ENCODE assay signal across 34 mouse cellular contexts in the genomic region with DNA sequence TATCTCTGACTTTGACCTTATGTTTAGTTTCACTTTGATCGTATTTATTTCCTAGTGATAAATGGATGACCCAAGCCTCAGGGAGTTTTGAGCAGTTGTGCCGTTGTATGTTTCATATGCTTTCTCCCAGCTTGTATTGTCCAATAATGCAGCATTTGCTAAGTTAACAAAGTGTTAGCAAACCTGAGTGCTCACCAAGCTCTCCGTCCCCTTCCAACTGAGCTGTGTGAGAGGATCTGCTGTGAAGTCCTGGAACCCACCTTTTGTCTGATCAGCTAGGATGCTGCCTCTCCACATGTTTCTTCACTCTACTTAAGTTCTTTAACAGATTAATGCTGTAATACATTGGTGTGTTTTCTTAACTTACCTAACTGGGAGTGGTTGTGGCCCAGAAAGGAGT.
"Had no signal": no experiment of that assay in that cellular context is flagged by ENCODE, and none has a peak within 500 bp of the region (broad histone marks: within the 10 kb centered on the region; RNA-seq: fewer than 3 reads in every experiment).

No protein-coding gene starts in this region.

- H3K27ac ChIP-seq: heart, embryonic 10.5 days; heart, embryonic 13.5 days; heart, embryonic 15.5 days; hindbrain, embryonic 10.5 days; hindbrain, embryonic 12.5 days; hindbrain, embryonic 13.5 days; hindbrain, embryonic 14.5 days; hindbrain, embryonic 15.5 days; hindbrain, postnatal 0 days; intestine, embryonic 15.5 days; kidney, embryonic 15.5 days; kidney, postnatal 0 days had no signal

- H3K4me2 ChIP-seq: heart, embryonic 11.5 days; heart, embryonic 12.5 days; heart, embryonic 13.5 days; heart, embryonic 15.5 days; hindbrain, embryonic 12.5 days; hindbrain, embryonic 13.5 days; hindbrain, embryonic 14.5 days; hindbrain, embryonic 15.5 days; intestine, embryonic 15.5 days; kidney, embryonic 15.5 days had no signal

- H3K9ac ChIP-seq: heart, embryonic 12.5 days; heart, embryonic 13.5 days; heart, embryonic 15.5 days; hindbrain, embryonic 12.5 days; hindbrain, embryonic 13.5 days; hindbrain, embryonic 14.5 days; hindbrain, embryonic 15.5 days; intestine, embryonic 15.5 days; kidney, embryonic 15.5 days had no signal

- H3K9me3 ChIP-seq: heart, embryonic 10.5 days; heart, embryonic 12.5 days; heart, embryonic 13.5 days; heart, embryonic 15.5 days; hindbrain, embryonic 10.5 days; hindbrain, embryonic 12.5 days; hindbrain, embryonic 13.5 days; hindbrain, embryonic 15.5 days; intestine, embryonic 15.5 days; kidney, embryonic 15.5 days had no signal

- ATAC-seq: hindbrain, embryonic 16.5 days; hindbrain, postnatal 0 days; inflammation-experienced regulatory T-cells, adult 6 months; intestine, embryonic 15.5 days; intestine, embryonic 16.5 days; intestine, postnatal 0 days had no signal

- H3K36me3 ChIP-seq: heart, embryonic 12.5 days; heart, embryonic 15.5 days; hindbrain, embryonic 10.5 days; hindbrain, embryonic 12.5 days; hindbrain, embryonic 13.5 days; hindbrain, embryonic 15.5 days; intestine, embryonic 15.5 days had no signal

- H3K27me3 ChIP-seq: heart, embryonic 12.5 days; heart, embryonic 13.5 days; heart, embryonic 15.5 days; hindbrain, embryonic 12.5 days; hindbrain, embryonic 13.5 days; hindbrain, embryonic 15.5 days; intestine, embryonic 15.5 days; kidney, embryonic 15.5 days had no signal

- DNase-seq: heart, postnatal 10 days; heart, postnatal 14 days; heart, postnatal 36 days; heart, postnatal 4 days; kidney, adult 11 months; kidney, adult 18-20 months; kidney, adult 2 months; kidney, adult 8-10 months; kidney, adult 9 months; kidney, postnatal 10 days; kidney, postnatal 14 days; kidney, postnatal 25 days; kidney, postnatal 36 days; kidney, postnatal 4 days; layer of hippocampus, adult 9-11 months; layer of hippocampus, postnatal 36 days had no signal

- H3K4me3 ChIP-seq: heart, embryonic 10.5 days; heart, embryonic 12.5 days; heart, embryonic 13.5 days; heart, embryonic 15.5 days; hindbrain, embryonic 10.5 days; hindbrain, embryonic 12.5 days; hindbrain, embryonic 13.5 days; hindbrain, embryonic 15.5 days; intestine, embryonic 15.5 days; kidney, embryonic 15.5 days had no signal

- H3K4me1 ChIP-seq: heart, embryonic 10.5 days; heart, embryonic 12.5 days; heart, embryonic 13.5 days; heart, embryonic 15.5 days; hindbrain, embryonic 10.5 days; hindbrain, embryonic 12.5 days; hindbrain, embryonic 15.5 days; intestine, embryonic 15.5 days had no signal
